Mouse (Mus musculus): ENCODE data around the gene Zfp64. TPM values are rescaled to one million over a fixed set of nuclear protein-coding genes. Genes with fewer than 3 reads are reported as not detected.

Zfp64 gene
- polyA plus RNA-seq, 1 experiment from 2014 or later = 45.3 TPM

DNA sequence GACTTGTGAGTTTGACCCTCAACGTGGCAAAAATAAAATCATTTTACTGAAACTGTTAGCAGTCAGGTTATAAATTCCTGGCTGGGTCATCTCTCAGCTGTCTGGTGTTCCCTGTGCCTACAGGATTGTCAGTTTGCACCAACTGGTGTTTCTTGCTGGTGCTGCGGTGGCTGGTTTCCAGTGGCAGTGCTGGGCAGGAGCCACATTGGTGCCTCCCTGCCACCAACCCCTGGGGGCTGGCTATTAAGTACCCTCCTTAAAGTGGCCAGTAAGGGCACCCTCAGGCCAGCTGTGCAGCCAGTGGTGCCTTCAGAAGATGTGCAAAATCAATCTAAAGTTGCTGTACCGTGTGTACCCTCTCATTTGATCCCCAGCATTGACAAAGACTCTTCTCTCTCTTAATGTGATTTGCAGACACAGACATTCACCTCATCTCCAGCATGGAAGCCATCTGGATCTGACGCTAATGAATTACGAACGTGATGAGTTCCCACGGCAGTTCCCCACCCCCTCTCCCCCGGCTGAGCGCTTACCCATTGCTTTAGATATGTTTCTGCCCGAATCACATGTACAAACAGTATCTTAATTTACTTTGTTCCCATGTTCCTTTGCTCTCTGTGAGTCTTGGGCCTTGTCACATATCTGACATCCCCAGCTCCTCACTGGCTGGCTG is 16.0 kb downstream of the Zfp64 start:
- no peak overlapping the region for H3K4me2 ChIP-seq (ENCODE audit: low read depth, severe bottlenecking)
- no peak overlapping the region for H3K9ac ChIP-seq (ENCODE audit: low read length)
- no peak overlapping the region for H3K27ac ChIP-seq (replicated peaks; ENCODE audit: low read depth, low read length)
- H3K36me3 ChIP-seq (ENCODE audit: control insufficient read depth, insufficient read depth, low read length) = peaks cover 19% of the 10 kb centered on the region
- no peaks in the 10 kb centered on the region for H3K9me3 ChIP-seq (ENCODE audit: control insufficient read depth, low read length)
- H3K4me1 ChIP-seq (ENCODE audit: control insufficient read depth, insufficient read depth, low read length) = no peaks in the 10 kb centered on the region
- DNase-seq (ENCODE audit: low spot score) = no peak
- no peak for ATAC-seq (ENCODE audit: insufficient number of reproducible peaks, low FRiP score, low TSS enrichment, low read depth)
- no peak overlapping the region for H3K4me3 ChIP-seq (ENCODE audit: low read depth, low read length)
- H3K27me3 ChIP-seq (ENCODE audit: control insufficient read depth, insufficient read depth, low read length) = no peaks in the 10 kb centered on the region
- 86% methylated on average over 10 of the region's 10 CpGs for WGBS

GRCm38 (mm10) chr2:168936896-168937295 is 18.5 kb downstream of the Zfp64 start:
- H3K4me2 ChIP-seq (ENCODE audit: low read depth, severe bottlenecking) = no peak overlapping the region
- DNase-seq (ENCODE audit: low spot score) (no peak), ATAC-seq (ENCODE audit: insufficient number of reproducible peaks, low FRiP score, low TSS enrichment, low read depth) (no peak)
- no peak overlapping the region for H3K9ac ChIP-seq (ENCODE audit: low read length)
- no peaks in the 10 kb centered on the region for H3K4me1 ChIP-seq (ENCODE audit: control insufficient read depth, insufficient read depth, low read length)
- no peaks in the 10 kb centered on the region for H3K9me3 ChIP-seq (ENCODE audit: control insufficient read depth, low read length)
- no peak overlapping the region for H3K27ac ChIP-seq (replicated peaks; ENCODE audit: low read depth, low read length)
- 89% methylated on average over 6 of the region's 6 CpGs for WGBS
- peaks cover 22% of the 10 kb centered on the region for H3K36me3 ChIP-seq (ENCODE audit: control insufficient read depth, insufficient read depth, low read length)
- no peak overlapping the region for H3K4me3 ChIP-seq (ENCODE audit: low read depth, low read length)
- no peaks in the 10 kb centered on the region for H3K27me3 ChIP-seq (ENCODE audit: control insufficient read depth, insufficient read depth, low read length)

GRCm38 (mm10) chr2:168935165-168935564 is 20.2 kb downstream of the Zfp64 start:
- 85% methylated on average over 35 of the region's 35 CpGs for WGBS
- Histone ChIP-seq H3K36me3 (ENCODE audit: control insufficient read depth, insufficient read depth, low read length) (peaks cover 29% of the 10 kb centered on the region), H3K4me3 (ENCODE audit: low read depth, low read length) (no peak overlapping the region), H3K9me3 (ENCODE audit: control insufficient read depth, low read length) (no peaks in the 10 kb centered on the region), H3K4me2 (ENCODE audit: low read depth, severe bottlenecking) (no peak overlapping the region), H3K27me3 (ENCODE audit: control insufficient read depth, insufficient read depth, low read length) (no peaks in the 10 kb centered on the region), H3K4me1 (ENCODE audit: control insufficient read depth, insufficient read depth, low read length) (no peaks in the 10 kb centered on the region), H3K27ac (replicated peaks; ENCODE audit: low read depth, low read length) (no peak overlapping the region), H3K9ac (ENCODE audit: low read length) (no peak overlapping the region)
- no peak for DNase-seq (ENCODE audit: low spot score)
- no peak for ATAC-seq (ENCODE audit: insufficient number of reproducible peaks, low FRiP score, low TSS enrichment, low read depth)

DNA sequence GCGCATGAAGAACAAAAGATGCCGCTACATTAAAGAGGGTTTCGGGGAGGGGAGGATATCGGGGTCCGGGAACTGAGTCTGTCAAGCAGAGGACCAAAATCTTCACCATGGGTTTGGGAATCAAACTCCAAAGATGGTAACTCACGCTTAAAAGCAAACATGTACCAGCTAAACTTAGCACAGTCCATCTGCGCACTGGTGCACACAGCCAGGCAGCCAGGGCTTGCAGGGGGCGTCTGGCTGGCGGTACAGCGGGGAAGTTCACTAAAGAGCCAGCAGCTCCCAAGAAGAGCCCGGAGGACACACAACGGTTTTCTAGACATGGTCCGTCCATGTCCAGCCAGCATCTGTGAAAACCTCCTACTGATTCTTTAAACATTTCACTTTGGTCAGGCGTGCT is 23.7 kb downstream of the Zfp64 start:
- ATAC-seq (ENCODE audit: insufficient number of reproducible peaks, low FRiP score, low TSS enrichment, low read depth) (no peak), DNase-seq (ENCODE audit: low spot score) (no peak)
- no peak overlapping the region for H3K4me3 ChIP-seq (ENCODE audit: low read depth, low read length)
- no peaks in the 10 kb centered on the region for H3K4me1 ChIP-seq (ENCODE audit: control insufficient read depth, insufficient read depth, low read length)
- H3K36me3 ChIP-seq (ENCODE audit: control insufficient read depth, insufficient read depth, low read length) = peaks cover 20% of the 10 kb centered on the region; the same call in 1 of the 2 replicates
- H3K9me3 ChIP-seq (ENCODE audit: control insufficient read depth, low read length) = no peaks in the 10 kb centered on the region
- H3K9ac ChIP-seq (ENCODE audit: low read length) = no peak overlapping the region
- no peak overlapping the region for H3K4me2 ChIP-seq (ENCODE audit: low read depth, severe bottlenecking)
- H3K27me3 ChIP-seq (ENCODE audit: control insufficient read depth, insufficient read depth, low read length) = no peaks in the 10 kb centered on the region
- 96% methylated on average over 14 of the region's 14 CpGs for WGBS
- H3K27ac ChIP-seq (replicated peaks; ENCODE audit: low read depth, low read length) = no peak overlapping the region

DNA sequence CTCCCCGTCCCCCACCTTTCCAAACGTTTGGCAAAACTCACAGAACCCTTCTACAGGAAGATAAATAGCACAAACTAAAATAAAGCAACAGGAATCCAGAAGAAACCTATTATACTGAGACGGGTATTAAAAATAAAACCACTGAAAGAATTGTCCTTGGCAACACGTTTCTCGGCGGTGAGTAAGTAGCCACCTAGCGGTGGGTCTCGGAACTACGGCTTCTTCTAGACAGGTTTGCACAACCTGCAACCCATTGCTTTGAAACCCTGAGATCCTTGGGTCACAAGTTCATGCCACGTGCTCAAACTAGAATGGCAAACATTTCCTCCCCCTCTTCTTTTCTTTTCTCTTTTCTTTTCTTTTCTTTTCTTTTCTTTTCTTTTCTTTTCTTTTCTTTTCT is 25.7 kb downstream of the Zfp64 start:
- Histone ChIP-seq H3K9ac (ENCODE audit: low read length) (no peak overlapping the region), H3K9me3 (ENCODE audit: control insufficient read depth, low read length) (no peaks in the 10 kb centered on the region), H3K4me1 (ENCODE audit: control insufficient read depth, insufficient read depth, low read length) (no peaks in the 10 kb centered on the region), H3K4me2 (ENCODE audit: low read depth, severe bottlenecking) (no peak overlapping the region), H3K27ac (replicated peaks; ENCODE audit: low read depth, low read length) (no peak overlapping the region), H3K4me3 (ENCODE audit: low read depth, low read length) (no peak overlapping the region), H3K27me3 (ENCODE audit: control insufficient read depth, insufficient read depth, low read length) (no peaks in the 10 kb centered on the region), H3K36me3 (ENCODE audit: control insufficient read depth, insufficient read depth, low read length) (peaks cover 28% of the 10 kb centered on the region; the same call in 1 of the 2 replicates)
- 29% methylated on average over 10 of the region's 10 CpGs for WGBS
- DNase-seq (ENCODE audit: low spot score) = peak; percentile 87
- ATAC-seq (ENCODE audit: insufficient number of reproducible peaks, low FRiP score, low TSS enrichment, low read depth) = no peak

DNA sequence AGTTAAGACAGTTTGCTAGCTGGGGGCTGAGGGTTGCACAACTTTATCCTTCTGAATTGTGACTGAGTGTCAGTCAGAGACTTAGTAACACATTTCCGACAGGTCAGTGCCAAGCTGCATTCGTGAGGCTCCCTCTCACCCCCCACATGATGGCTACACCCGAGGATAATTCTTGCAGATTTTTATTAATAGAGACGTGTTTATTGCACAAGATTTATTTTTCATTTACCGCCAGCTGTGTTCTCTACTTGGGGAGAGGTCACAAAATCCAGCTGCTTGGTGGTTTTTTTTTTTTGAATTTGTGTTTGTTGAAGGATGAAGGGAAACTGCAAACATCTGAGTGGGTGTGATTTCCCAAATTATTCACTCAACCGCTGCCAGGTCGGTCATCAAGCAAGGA is 28.0 kb downstream of the Zfp64 start:
- no peaks in the 10 kb centered on the region for H3K9me3 ChIP-seq (ENCODE audit: control insufficient read depth, low read length)
- ATAC-seq (ENCODE audit: insufficient number of reproducible peaks, low FRiP score, low TSS enrichment, low read depth) (no peak), DNase-seq (ENCODE audit: low spot score) (no peak)
- H3K27ac ChIP-seq (replicated peaks; ENCODE audit: low read depth, low read length) = no peak overlapping the region
- no peak overlapping the region for H3K9ac ChIP-seq (ENCODE audit: low read length)
- no peak overlapping the region for H3K4me3 ChIP-seq (ENCODE audit: low read depth, low read length)
- H3K4me1 ChIP-seq (ENCODE audit: control insufficient read depth, insufficient read depth, low read length) = no peaks in the 10 kb centered on the region
- no peaks in the 10 kb centered on the region for H3K27me3 ChIP-seq (ENCODE audit: control insufficient read depth, insufficient read depth, low read length)
- H3K36me3 ChIP-seq (ENCODE audit: control insufficient read depth, insufficient read depth, low read length) = peaks cover 20% of the 10 kb centered on the region; the same call in 1 of the 2 replicates
- 78% methylated on average over 7 of the region's 7 CpGs for WGBS
- no peak overlapping the region for H3K4me2 ChIP-seq (ENCODE audit: low read depth, severe bottlenecking)

DNA sequence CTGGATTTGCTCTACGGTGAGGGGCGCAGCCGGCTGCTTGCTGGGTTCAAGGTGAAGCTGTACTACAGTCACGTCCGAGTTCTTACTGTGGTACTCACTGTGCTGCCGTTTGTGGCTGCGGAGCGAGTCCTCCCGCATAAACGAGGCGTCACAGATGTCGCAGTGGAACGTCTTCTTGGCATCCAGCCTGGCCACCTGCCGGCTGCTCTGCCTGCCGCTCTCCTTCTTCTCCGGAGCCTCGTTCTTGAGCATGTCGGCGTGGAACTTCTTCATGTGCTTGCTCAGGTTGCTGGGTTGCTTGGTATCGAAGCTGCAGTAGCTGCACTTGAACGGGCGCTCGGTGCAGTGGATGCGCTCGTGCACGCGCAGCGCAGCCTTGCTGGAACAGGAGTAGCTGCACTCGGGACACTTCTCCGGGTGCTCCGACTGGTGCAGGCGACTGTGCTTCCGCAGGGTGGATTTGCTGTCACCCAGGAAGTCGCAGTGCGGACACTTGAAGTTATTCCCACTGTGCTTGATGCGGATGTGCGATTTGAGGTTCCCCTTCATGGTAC is 29.1 kb downstream of the Zfp64 start:
- H3K4me3 ChIP-seq (ENCODE audit: low read depth, low read length) = no peak overlapping the region
- no peak for ATAC-seq (ENCODE audit: insufficient number of reproducible peaks, low FRiP score, low TSS enrichment, low read depth)
- peaks cover 16% of the 10 kb centered on the region; the same call in 1 of the 2 replicates for H3K36me3 ChIP-seq (ENCODE audit: control insufficient read depth, insufficient read depth, low read length)
- no peaks in the 10 kb centered on the region for H3K27me3 ChIP-seq (ENCODE audit: control insufficient read depth, insufficient read depth, low read length)
- no peak overlapping the region for H3K9ac ChIP-seq (ENCODE audit: low read length)
- 91% methylated on average over 37 of the region's 37 CpGs for WGBS
- no peak overlapping the region for H3K4me2 ChIP-seq (ENCODE audit: low read depth, severe bottlenecking)
- no peak overlapping the region for H3K27ac ChIP-seq (replicated peaks; ENCODE audit: low read depth, low read length)
- H3K9me3 ChIP-seq (ENCODE audit: control insufficient read depth, low read length) = peaks cover 3% of the 10 kb centered on the region; the same call in 1 of the 2 replicates
- H3K4me1 ChIP-seq (ENCODE audit: control insufficient read depth, insufficient read depth, low read length) = no peaks in the 10 kb centered on the region
- no peak for DNase-seq (ENCODE audit: low spot score)

GRCm38 (mm10) chr2:168923706-168924105 is 31.7 kb downstream of the Zfp64 start:
- Histone ChIP-seq H3K4me2 (ENCODE audit: low read depth, severe bottlenecking) (no peak overlapping the region), H3K4me1 (ENCODE audit: control insufficient read depth, insufficient read depth, low read length) (no peaks in the 10 kb centered on the region), H3K27ac (replicated peaks; ENCODE audit: low read depth, low read length) (no peak overlapping the region), H3K4me3 (ENCODE audit: low read depth, low read length) (no peak overlapping the region), H3K9ac (ENCODE audit: low read length) (no peak overlapping the region), H3K27me3 (ENCODE audit: control insufficient read depth, insufficient read depth, low read length) (no peaks in the 10 kb centered on the region), H3K36me3 (ENCODE audit: control insufficient read depth, insufficient read depth, low read length) (peaks cover 13% of the 10 kb centered on the region; the same call in 1 of the 2 replicates), H3K9me3 (ENCODE audit: control insufficient read depth, low read length) (peaks cover 3% of the 10 kb centered on the region; the same call in 1 of the 2 replicates)
- ATAC-seq (ENCODE audit: insufficient number of reproducible peaks, low FRiP score, low TSS enrichment, low read depth) (no peak), DNase-seq (ENCODE audit: low spot score) (peak; percentile 75)
- 15% methylated on average over 9 of the region's 9 CpGs for WGBS

Measured in limb, embryonic 11.5 days (tissue).